Mouse (Mus musculus) midbrain, embryonic 15.5 days (tissue): ENCODE measurements around the gene Dqx1. TPM values are rescaled to one million over a fixed set of nuclear protein-coding genes. Genes with fewer than 3 reads are reported as not detected.

Experiments
- ATAC-seq: fragments of 200-750 bp; cut with Nextera tagmentation; replicated peaks from 2 replicates; pipeline ENCODE4 v1.8.0; 2017; ENCODE audit warnings: moderate TSS enrichment
- H3K27ac ChIP-seq: fragments of 300-500 bp; sonication (generic); 2 replicates; pipeline ENCODE4 v1.5.1; 2015; ENCODE audit warnings: mild to moderate bottlenecking, inconsistent platforms
- H3K27me3 ChIP-seq: fragments of 300-500 bp; sonication (generic); replicated peaks from 2 replicates; pipeline ENCODE4 v1.6.1; 2015; ENCODE audit warnings: inconsistent platforms
- H3K36me3 ChIP-seq: fragments of 300-500 bp; sonication (generic); replicated peaks from 2 replicates; pipeline ENCODE4 v1.6.1; 2015; ENCODE audit warnings: inconsistent platforms
- H3K4me1 ChIP-seq: fragments of 300-500 bp; sonication (generic); 2 replicates; pipeline ENCODE4 v1.6.1; 2015; ENCODE audit warnings: inconsistent platforms
- H3K4me2 ChIP-seq: fragments of 300-500 bp; sonication (generic); 2 replicates; pipeline ENCODE4 v1.6.1; 2015; ENCODE audit warnings: inconsistent platforms, mild to moderate bottlenecking, moderate library complexity
- H3K4me3 ChIP-seq: fragments of 300-500 bp; sonication (generic); 2 replicates; pipeline ENCODE4 v1.5.1; 2015; ENCODE audit warnings: mild to moderate bottlenecking, inconsistent platforms
- H3K9ac ChIP-seq: fragments of 300-500 bp; sonication (generic); 2 replicates; pipeline ENCODE4 v1.6.1; 2015; ENCODE audit warnings: mild to moderate bottlenecking, inconsistent platforms
- H3K9me3 ChIP-seq: fragments of 300-500 bp; sonication (generic); 2 replicates; pipeline ENCODE4 v1.6.1; 2016; ENCODE audit warnings: inconsistent platforms
- WGBS: fragments of 180-500 bp; shearing (Covaris S2); methylation state at CpG from one replicate; pipeline ENCODE4 v1.1.7; 2015; ENCODE audit warnings: mixed read lengths; 5-methylcytosine and 5-hydroxymethylcytosine counted together
- polyA plus RNA-seq: library from polyadenylated mRNA; unstranded; fragments of >200 nt; fragmentation: Nextera tagmentation; extraction: Ambion mirVana; gene quantifications from 2 replicates; pipeline ENCODE4 v1.2.1, GENCODE M21; 2015

Dqx1 gene
- polyA plus RNA-seq, 1 experiment from 2014 or later = 0.75 TPM

- Histone ChIP-seq H3K9ac (peak overlapping the region; percentile 70; the same call in 1 of the 2 replicates), H3K36me3 (0 out of 2 replicates have a peak, but pooled peaks cover 2% of the 10 kb centered on the region), H3K4me1 (peaks cover 29% of the 10 kb centered on the region), H3K4me2 (peak overlapping the region; percentile 93), H3K27ac (no peak overlapping the region), H3K27me3 (no peaks in the 10 kb centered on the region), H3K4me3 (peak overlapping the region; percentile 69), H3K9me3 (no peaks in the 10 kb centered on the region)
- no peak for ATAC-seq
- 43% methylated on average over 11 of the region's 11 CpGs for WGBS
Measured at GRCm38 (mm10) chr6:83103130-83103650, 45.5 kb downstream of the Dqx1 start.

GRCm38 (mm10) chr6:83104158-83104557, 46.5 kb downstream of the Dqx1 start:
- H3K9ac ChIP-seq = no peak overlapping the region
- no peak overlapping the region for H3K4me3 ChIP-seq
- no peak for ATAC-seq
- H3K4me1 ChIP-seq = peaks cover 34% of the 10 kb centered on the region
- H3K27me3 ChIP-seq = no peaks in the 10 kb centered on the region
- H3K9me3 ChIP-seq = no peaks in the 10 kb centered on the region
- no peak overlapping the region for H3K27ac ChIP-seq
- 0 out of 2 replicates have a peak, but pooled peaks cover 2% of the 10 kb centered on the region for H3K36me3 ChIP-seq
- WGBS = 73% methylated on average over 4 of the region's 4 CpGs
- H3K4me2 ChIP-seq = no peak overlapping the region

- H3K36me3 ChIP-seq = 0 out of 2 replicates have a peak, but pooled peaks cover 2% of the 10 kb centered on the region
- no peaks in the 10 kb centered on the region for H3K9me3 ChIP-seq
- H3K27me3 ChIP-seq = no peaks in the 10 kb centered on the region
- H3K27ac ChIP-seq = peak overlapping the region; percentile 77; the same call in 1 of the 2 replicates
- no peak overlapping the region for H3K9ac ChIP-seq
- H3K4me2 ChIP-seq = peak overlapping the region; percentile 92
- H3K4me3 ChIP-seq = peak overlapping the region; percentile 72; the same call in 1 of the 2 replicates
- WGBS = 31% methylated on average over 13 of the region's 13 CpGs
- H3K4me1 ChIP-seq = peaks cover 38% of the 10 kb centered on the region
- ATAC-seq = 0 out of 2 replicates have a peak, but pooled peaks have one; percentile 2
Measured at GRCm38 (mm10) chr6:83107566-83108400, 50.1 kb downstream of the Dqx1 start.

GRCm38 (mm10) chr6:83108762-83109668, 51.4 kb downstream of the Dqx1 start, which contains the start of gene Mrpl53:
TSS of gene Mrpl53 (plus strand) at chr6:83109040.
- peak; percentile 92 for ATAC-seq
- under 1% methylated on average over 76 of the region's 76 CpGs for WGBS
- H3K27me3 ChIP-seq = no peaks in the 10 kb centered on the region

GRCm38 (mm10) chr6:83111510-83112136, 54.0 kb downstream of the Dqx1 start:
- WGBS = 93% methylated on average over 4 of the region's 4 CpGs
- H3K4me3 ChIP-seq = no peak overlapping the region
- H3K9me3 ChIP-seq = no peaks in the 10 kb centered on the region
- no peak overlapping the region for H3K9ac ChIP-seq
- no peak overlapping the region for H3K27ac ChIP-seq
- no peaks in the 10 kb centered on the region for H3K27me3 ChIP-seq
- H3K4me2 ChIP-seq = no peak overlapping the region
- no peaks in the 10 kb centered on the region for H3K36me3 ChIP-seq
- H3K4me1 ChIP-seq = peaks cover 45% of the 10 kb centered on the region
- ATAC-seq = no peak

More at GRCm38 (mm10) chr6:83108762-83109668, 51.4 kb downstream of the Dqx1 start, which contains the start of gene Mrpl53:
- peak within 1 kb of the TSS; percentile 77 for H3K27ac ChIP-seq
- H3K36me3 ChIP-seq = 0 out of 2 replicates have a peak, but pooled peaks cover 2% of the 10 kb centered on the region
- H3K4me1 ChIP-seq = peaks cover 29% of the 10 kb centered on the region
- H3K4me2 ChIP-seq = peak within 1 kb of the TSS; percentile 92
- H3K9me3 ChIP-seq = no peaks in the 10 kb centered on the region
- H3K9ac ChIP-seq = peak within 1 kb of the TSS; percentile 77
- peak within 1 kb of the TSS; percentile 72 for H3K4me3 ChIP-seq

- 1% methylated on average over 55 of the region's 58 CpGs for WGBS
- Histone ChIP-seq H3K27me3 (no peaks in the 10 kb centered on the region), H3K4me2 (peak within 1 kb of the TSS; percentile 97), H3K4me3 (peak within 1 kb of the TSS; percentile 90), H3K4me1 (peaks cover 54% of the 10 kb centered on the region), H3K27ac (peak within 1 kb of the TSS; percentile 85), H3K9me3 (no peaks in the 10 kb centered on the region), H3K36me3 (peaks cover 6% of the 10 kb centered on the region; the same call in 1 of the 2 replicates), H3K9ac (peak within 1 kb of the TSS; percentile 84)
- peak; percentile 89 for ATAC-seq
Measured at GRCm38 (mm10) chr6:83115011-83115671, 57.5 kb downstream of the Dqx1 start, which contains the start of gene Mogs. TSS of gene Mogs (plus strand) at chr6:83115496.

- Histone ChIP-seq H3K27me3 (no peaks in the 10 kb centered on the region), H3K9me3 (no peaks in the 10 kb centered on the region), H3K36me3 (peaks cover 6% of the 10 kb centered on the region; the same call in 1 of the 2 replicates), H3K4me3 (peak overlapping the region; percentile 90), H3K27ac (peak overlapping the region; percentile 85), H3K9ac (peak overlapping the region; percentile 84), H3K4me2 (peak overlapping the region; percentile 97), H3K4me1 (peaks cover 53% of the 10 kb centered on the region)
- 2% methylated on average over 45 of the region's 48 CpGs for WGBS
- peak; percentile 59 for ATAC-seq
Measured at GRCm38 (mm10) chr6:83115682-83116372, 58.2 kb downstream of the Dqx1 start.

- peak overlapping the region; percentile 90 for H3K4me3 ChIP-seq
- peak overlapping the region; percentile 97 for H3K4me2 ChIP-seq
- WGBS = 81% methylated on average over 11 of the region's 11 CpGs
- no peaks in the 10 kb centered on the region for H3K9me3 ChIP-seq
- peaks cover 6% of the 10 kb centered on the region; the same call in 1 of the 2 replicates for H3K36me3 ChIP-seq
- H3K9ac ChIP-seq = peak overlapping the region; percentile 84
- no peak overlapping the region for H3K27ac ChIP-seq
- H3K4me1 ChIP-seq = peaks cover 51% of the 10 kb centered on the region
- no peaks in the 10 kb centered on the region for H3K27me3 ChIP-seq
- no peak for ATAC-seq
Measured at GRCm38 (mm10) chr6:83116373-83117164, 58.9 kb downstream of the Dqx1 start.
